Mouse (Mus musculus): Measurements from ENCODE around the gene Dapp1. TPM values are rescaled to one million over a fixed set of nuclear protein-coding genes. Genes with fewer than 3 reads are reported as not detected.
A peak's percentile ranks its signal among the peaks of the same experiment; 100 is the strongest.

The Dapp1 gene
- total and polyA plus RNA-seq, 3 experiments: 53.5 to 63.6 (median 62.8) TPM

- peak; percentile 92; the same call in 1 of the 2 replicates for TF ChIP-seq RCOR1 (conservative IDR thresholded peaks at IDR 0.05; ENCODE audit: low read depth, low read length)
- TF ChIP-seq PAX5 (IDR thresholded peaks at IDR 0.05; ENCODE audit: low read length): no peak
- no peak for TF ChIP-seq POLR2AphosphoS2 (IDR thresholded peaks at IDR 0.05; ENCODE audit: low read depth, low read length)
- peak; percentile 44; the same call in 1 of the 2 replicates for TF ChIP-seq MAFK (IDR thresholded peaks at IDR 0.05; ENCODE audit: insufficient replicate concordance, low read length)
- peak; percentile 77; the same call in 1 of the 2 replicates for TF ChIP-seq JUND (conservative IDR thresholded peaks at IDR 0.05; ENCODE audit: low read depth, low read length)
- peak; percentile 96; the same call in 1 of the 2 replicates for TF ChIP-seq CHD1 (IDR thresholded peaks at IDR 0.05; ENCODE audit: low read depth, low read length)
- peak in 1 of 2 experiments; percentile 57; a peak in 2 of 4 replicates for TF ChIP-seq CTCF (conservative IDR thresholded peaks at IDR 0.05 in 1 of 2, IDR thresholded peaks at IDR 0.05 in 1 of 2; ENCODE audit: low read depth in 2 of 2, low read length in 2 of 2)
- TF ChIP-seq BHLHE40 (IDR thresholded peaks at IDR 0.05; ENCODE audit: low read depth, low read length): peak; percentile 55; the same call in 1 of the 2 replicates
- TF ChIP-seq POLR2A (IDR thresholded peaks at IDR 0.05; ENCODE audit: low read depth, low read length): no peak
- TF ChIP-seq USF1 (IDR thresholded peaks at IDR 0.05; ENCODE audit: low read depth, low read length): no peak
- TF ChIP-seq USF2 (conservative IDR thresholded peaks at IDR 0.05; ENCODE audit: low read depth, low read length): 0 out of 2 replicates have a peak, but pooled peaks have one; percentile 4
- peak; percentile 79 for TF ChIP-seq IRF4 (IDR thresholded peaks at IDR 0.05; ENCODE audit: low read depth, low read length)
- TF ChIP-seq MEF2A (IDR thresholded peaks at IDR 0.05; ENCODE audit: borderline replicate concordance, low read depth, low read length): peak; percentile 49
- TF ChIP-seq TBP (conservative IDR thresholded peaks at IDR 0.05; ENCODE audit: low read depth, low read length): peak; percentile 87
- TF ChIP-seq NRF1 (IDR thresholded peaks at IDR 0.05; ENCODE audit: low read depth, low read length): peak; percentile 24; the same call in 1 of the 2 replicates
These were observed 637 bp downstream of the Dapp1 start (continued) for GRCm38 (mm10) chr3:137980435-137981381.

GRCm38 (mm10) chr3:137978233-137978632 is 3.1 kb downstream of the Dapp1 start:
- in situ Hi-C loops (cut with MboI; ENCODE audit: low pct_ligation_motif_present, low pct_unique_long_range_greater_than_20kb, low sequenced_read_pairs): no loop called here
- dilution Hi-C loops (cut with MboI; ENCODE audit: extremely low pct_ligation_motif_present, extremely low pct_unique_long_range_greater_than_20kb, low sequenced_read_pairs): no loop called here
- no peaks in the 10 kb centered on the region for H3K9me3 ChIP-seq (replicated peaks; ENCODE audit: low read length)
- peak overlapping the region; percentile 14; the same call in 1 of the 2 replicates for H3K9ac ChIP-seq (ENCODE audit: insufficient read depth, low read depth)
- peaks cover 8 to 64% of the 10 kb centered on the region in 2 experiments for H3K4me1 ChIP-seq (ENCODE audit: control insufficient read depth in 1 of 2, insufficient read depth in 2 of 2)
- peaks cover 73% of the 10 kb centered on the region for H3K79me2 ChIP-seq (replicated peaks; ENCODE audit: control insufficient read depth, extremely low read depth, insufficient read depth, poor library complexity, severe bottlenecking)
- no peak overlapping the region for H3K27ac ChIP-seq (ENCODE audit: insufficient read depth, low read depth)
- TF ChIP-seq BHLHE40 (IDR thresholded peaks at IDR 0.05; ENCODE audit: low read depth, low read length): no peak
- TF ChIP-seq ZC3H11A (IDR thresholded peaks at IDR 0.05; ENCODE audit: low read depth, low read length): no peak
- no peak for TF ChIP-seq TCF12 (IDR thresholded peaks at IDR 0.05; ENCODE audit: low read depth, low read length)
- TF ChIP-seq NELFE (IDR thresholded peaks at IDR 0.05; ENCODE audit: low read depth, low read length): no peak
- no peak for TF ChIP-seq MXI1 (IDR thresholded peaks at IDR 0.05; ENCODE audit: low read depth, low read length)
- H3K27me3 ChIP-seq (replicated peaks): no peaks in the 10 kb centered on the region
- H3K4me3 ChIP-seq (replicated peaks in 1 of 3; ENCODE audit: low read depth in 2 of 3, low read length in 2 of 3, poor library complexity in 1 of 3): no peak overlapping the region
- peaks cover 35 to 53% of the 10 kb centered on the region in 2 experiments for H3K36me3 ChIP-seq (replicated peaks in 1 of 2; ENCODE audit: control insufficient read depth in 1 of 2, insufficient read depth in 1 of 2, low read length in 1 of 2)
- no peak overlapping the region for H3K4me2 ChIP-seq (ENCODE audit: insufficient read depth, low read depth, poor library complexity, severe bottlenecking)
- DNase-seq (ENCODE audit: extremely low read depth): no peak

Measured in CH12.LX (cell line).